ENCODE assay signal across 10 mouse cellular contexts in genomic region chr9:61714331-61715035, GRCm38 (mm10).
A peak's percentile ranks its signal among the peaks of the same experiment; 100 is the strongest.
DNase-seq lines count a peak whose midpoint lies in the region; ATAC-seq and TF ChIP-seq lines count a peak whose summit lies in the region.
"Had no signal": no experiment of that assay in that cellular context is flagged by ENCODE, and none has a peak within 500 bp of the region (broad histone marks: within the 10 kb centered on the region; RNA-seq: fewer than 3 reads in every experiment).

No protein-coding gene starts in this region.

- no peak for ATAC-seq in heart, embryonic 13.5 days (ENCODE audit: extremely low read depth, insufficient number of reproducible peaks, low FRiP score, low TSS enrichment)
- no peak for ATAC-seq in heart, embryonic 11.5 days (replicated peaks; ENCODE audit: insufficient number of reproducible peaks, low FRiP score, low TSS enrichment)
- no peak for ATAC-seq in midbrain, embryonic 11.5 days (ENCODE audit: low FRiP score)
- ATAC-seq in hindbrain, postnatal 0 days = no peak

- no peak overlapping the region for H3K9ac ChIP-seq in heart, embryonic 13.5 days
- no peak overlapping the region for H3K9ac ChIP-seq in heart, embryonic 11.5 days (ENCODE audit: low read depth, low read length)
- H3K9ac ChIP-seq in midbrain, embryonic 11.5 days (ENCODE audit: low read length) = no peak overlapping the region
- no peak overlapping the region for H3K9ac ChIP-seq in hindbrain, postnatal 0 days (replicated peaks; ENCODE audit: low read length)

- no peaks in the 10 kb centered on the region for H3K9me3 ChIP-seq in heart, embryonic 13.5 days
- H3K9me3 ChIP-seq in heart, embryonic 11.5 days (replicated peaks; ENCODE audit: control insufficient read depth, low read length) = no peaks in the 10 kb centered on the region
- no peaks in the 10 kb centered on the region for H3K9me3 ChIP-seq in midbrain, embryonic 10.5 days (replicated peaks)
- no peaks in the 10 kb centered on the region for H3K9me3 ChIP-seq in midbrain, embryonic 11.5 days (ENCODE audit: control insufficient read depth, low read length)
- H3K9me3 ChIP-seq in hindbrain, postnatal 0 days (ENCODE audit: low read length) = no peaks in the 10 kb centered on the region

- no peaks in the 10 kb centered on the region for H3K36me3 ChIP-seq in heart, embryonic 13.5 days
- H3K36me3 ChIP-seq in heart, embryonic 11.5 days (ENCODE audit: control insufficient read depth, insufficient read depth, low read length) = no peaks in the 10 kb centered on the region
- no peaks in the 10 kb centered on the region for H3K36me3 ChIP-seq in midbrain, embryonic 10.5 days
- no peaks in the 10 kb centered on the region for H3K36me3 ChIP-seq in midbrain, embryonic 11.5 days (ENCODE audit: control insufficient read depth, insufficient read depth, low read length)
- H3K36me3 ChIP-seq in hindbrain, postnatal 0 days (ENCODE audit: insufficient read depth, low read length) = no peaks in the 10 kb centered on the region

- H3K27me3 ChIP-seq in heart, embryonic 13.5 days (replicated peaks) = peaks cover 65% of the 10 kb centered on the region
- peaks cover 6% of the 10 kb centered on the region; the same call in 1 of the 2 replicates for H3K27me3 ChIP-seq in heart, embryonic 11.5 days (ENCODE audit: control insufficient read depth, insufficient read depth, low read length)
- H3K27me3 ChIP-seq in midbrain, embryonic 10.5 days (ENCODE audit: low read depth, poor library complexity, severe bottlenecking) = peaks cover 21% of the 10 kb centered on the region
- H3K27me3 ChIP-seq in midbrain, embryonic 11.5 days (ENCODE audit: control insufficient read depth, insufficient read depth, low read length) = no peaks in the 10 kb centered on the region
- H3K27me3 ChIP-seq in hindbrain, postnatal 0 days (ENCODE audit: insufficient read depth, low read length) = no peaks in the 10 kb centered on the region

- peaks cover 10% of the 10 kb centered on the region for H3K4me1 ChIP-seq in heart, embryonic 13.5 days
- H3K4me1 ChIP-seq in heart, embryonic 11.5 days (ENCODE audit: control insufficient read depth, insufficient read depth, low read length) = no peaks in the 10 kb centered on the region
- H3K4me1 ChIP-seq in midbrain, embryonic 10.5 days = peaks cover 23% of the 10 kb centered on the region
- peaks cover 12% of the 10 kb centered on the region for H3K4me1 ChIP-seq in midbrain, embryonic 11.5 days (ENCODE audit: control insufficient read depth, insufficient read depth, low read length)
- H3K4me1 ChIP-seq in hindbrain, postnatal 0 days (ENCODE audit: insufficient read depth, low read length) = peaks cover 7% of the 10 kb centered on the region

- H3K27ac ChIP-seq in heart, embryonic 13.5 days (replicated peaks) = no peak overlapping the region
- no peak overlapping the region for H3K27ac ChIP-seq in heart, embryonic 11.5 days (ENCODE audit: low read depth, low read length)
- peak overlapping the region; percentile 38; the same call in 1 of the 2 replicates for H3K27ac ChIP-seq in midbrain, embryonic 10.5 days (replicated peaks)
- no peak overlapping the region for H3K27ac ChIP-seq in midbrain, embryonic 11.5 days (ENCODE audit: low read depth, low read length)
- no peak overlapping the region for H3K27ac ChIP-seq in hindbrain, postnatal 0 days
- H3K27ac ChIP-seq: heart, adult 2 months had no signal

- no peak overlapping the region for H3K4me3 ChIP-seq in heart, embryonic 13.5 days
- no peak overlapping the region for H3K4me3 ChIP-seq in heart, embryonic 11.5 days (ENCODE audit: low read depth, low read length)
- no peak overlapping the region for H3K4me3 ChIP-seq in midbrain, embryonic 10.5 days
- no peak overlapping the region for H3K4me3 ChIP-seq in midbrain, embryonic 11.5 days (ENCODE audit: low read depth, low read length)
- no peak overlapping the region for H3K4me3 ChIP-seq in hindbrain, postnatal 0 days (ENCODE audit: low read length)
- H3K4me3 ChIP-seq: heart, adult 2 months had no signal

- WGBS in heart, embryonic 13.5 days = 32% methylated on average over 19 of the region's 19 CpGs
- WGBS in heart, embryonic 11.5 days (ENCODE audit: insufficient replicate concordance) = 37% methylated on average over 19 of the region's 19 CpGs
- WGBS in midbrain, embryonic 10.5 days = 41% methylated on average over 19 of the region's 19 CpGs
- WGBS in midbrain, embryonic 11.5 days = 36% methylated on average over 19 of the region's 19 CpGs
- 45% methylated on average over 19 of the region's 19 CpGs for WGBS in hindbrain, postnatal 0 days

- H3K4me2 ChIP-seq in heart, embryonic 13.5 days = 0 out of 2 replicates have a peak overlapping the region, but pooled peaks have one; percentile 8
- no peak overlapping the region for H3K4me2 ChIP-seq in heart, embryonic 11.5 days
- H3K4me2 ChIP-seq in midbrain, embryonic 11.5 days = no peak overlapping the region
- H3K4me2 ChIP-seq in hindbrain, postnatal 0 days (ENCODE audit: low read depth, low read length) = no peak overlapping the region

- no peak for TF ChIP-seq CTCF in hindbrain, postnatal 0 days (IDR thresholded peaks at IDR 0.05; ENCODE audit: low read depth)

- no peak for DNase-seq in midbrain, embryonic 10.5 days (ENCODE audit: low spot score)
- DNase-seq in midbrain, embryonic 11.5 days (ENCODE audit: low spot score, missing footprints) = no peak
- peak; percentile 63 for DNase-seq in hindbrain, postnatal 0 days (ENCODE audit: low spot score)
- peak; percentile 67 for DNase-seq in right cerebral cortex, postnatal 25 days
- DNase-seq in testis, postnatal 14 days (ENCODE audit: low spot score) = no peak
- no peak for DNase-seq in c-Kit-positive CD71-positive TER-119-positive erythroid progenitor cells, embryonic 14.5 days (ENCODE audit: low spot score)
- DNase-seq: cerebellum, adult 2 months had no signal

Comparison
In these comparisons a context has a peak if more than half of its experiments do, and no peak if none do; other contexts are left out.
1. DNase-seq: peak in hindbrain, postnatal 0 days (single experiment) and right cerebral cortex, postnatal 25 days (single experiment); none in midbrain, embryonic 10.5 days (single experiment), midbrain, embryonic 11.5 days (single experiment), testis, postnatal 14 days (single experiment) and c-Kit-positive CD71-positive TER-119-positive erythroid progenitor cells, embryonic 14.5 days (single experiment).